Mouse (Mus musculus) bone marrow, adult 2 months (tissue): ENCODE data around the gene Ttll5.

Experiments used
- CTCF ChIP-seq: fragments of 200-500 bp; IDR thresholded peaks from 2 replicates; pipeline ENCODE4 v1.5.1; 2011; ENCODE audit warnings: low read length, control low read depth; ENCODE audit not compliant: control insufficient read depth, insufficient read depth
- POLR2A ChIP-seq: fragments of 200-500 bp; IDR thresholded peaks from 2 replicates; pipeline ENCODE4 v1.6.1; 2011; ENCODE audit warnings: low read depth, mild to moderate bottlenecking, control low read depth, low read length, borderline replicate concordance; ENCODE audit not compliant: control insufficient read depth

DNA sequence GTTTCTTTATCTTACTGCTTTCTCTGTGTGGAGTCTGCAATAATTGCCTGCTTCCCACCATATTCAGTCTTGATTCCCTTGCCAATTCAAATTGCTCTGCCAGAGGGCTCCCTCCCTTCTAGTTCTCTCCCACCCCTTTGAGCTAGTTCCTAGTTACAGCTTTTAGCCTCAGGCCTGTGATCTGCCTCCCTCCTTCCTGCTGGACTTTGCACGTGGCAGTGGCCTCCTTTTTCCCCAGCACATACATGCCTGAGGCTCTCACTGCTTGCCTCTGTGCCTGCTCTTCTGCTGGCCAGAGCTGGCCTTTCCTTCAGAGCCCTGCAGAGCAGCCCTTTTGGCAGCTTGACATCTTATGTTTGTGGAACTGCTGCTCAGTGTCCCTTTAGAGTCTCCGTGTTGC, 38.1 kb downstream of the Ttll5 start:
- TF ChIP-seq POLR2A, result no peak
- TF ChIP-seq CTCF, result no peak
